Mouse (Mus musculus): ENCODE results near the gene Olfr967.
"Not testable (repeated sequence)": the region's sequence is repeated elsewhere in the genome, so short reads cannot be mapped to it uniquely, and the experiment has no call there.

Gene Olfr967

DNA sequence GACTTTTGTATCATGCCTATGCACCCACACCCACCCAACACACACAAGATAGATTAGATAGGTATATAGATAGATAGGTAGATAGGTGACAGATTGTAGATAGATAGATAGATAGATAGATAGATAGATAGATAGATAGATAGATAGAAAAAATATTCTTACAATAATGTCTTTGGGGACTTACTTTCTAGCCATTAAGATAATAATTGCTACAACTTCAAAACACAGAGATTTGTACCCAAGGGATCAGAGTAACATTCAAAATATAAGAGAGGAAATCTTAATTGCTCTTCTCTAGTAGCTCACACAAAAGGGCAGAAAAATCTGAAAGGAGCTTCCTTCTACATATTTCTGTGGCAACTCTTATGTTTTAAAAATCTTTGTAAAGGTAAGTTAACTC lies at the start of gene Olfr967:
Gene Olfr967 (plus strand): TSS at position 301 of the 400 bp plus-strand sequence.
- no peak for DNase-seq (ENCODE audit: low spot score in 2 of 2)

- not testable (repeated sequence) for DNase-seq (ENCODE audit: low spot score in 2 of 2)
Measured at GRCm38 (mm10) chr9:39701123-39701522, 44.9 kb upstream of the Olfr967 start.

- no peak for DNase-seq (ENCODE audit: low spot score in 2 of 2)
Measured at GRCm38 (mm10) chr9:39707017-39707416, 39.0 kb upstream of the Olfr967 start, which contains the start of gene Olfr149. TSS of gene Olfr149 (minus strand) at chr9:39707117.

- DNase-seq (ENCODE audit: low spot score in 2 of 2), result peak in 1 of 2 experiments; percentile 17
Measured at GRCm38 (mm10) chr9:39708958-39709357, 37.1 kb upstream of the Olfr967 start.

- DNase-seq (ENCODE audit: low spot score in 2 of 2), result no peak
Measured at GRCm38 (mm10) chr9:39711053-39711452, 35.0 kb upstream of the Olfr967 start, which contains the start of gene Olfr965. TSS of gene Olfr965 (plus strand) at chr9:39711353.

DNA sequence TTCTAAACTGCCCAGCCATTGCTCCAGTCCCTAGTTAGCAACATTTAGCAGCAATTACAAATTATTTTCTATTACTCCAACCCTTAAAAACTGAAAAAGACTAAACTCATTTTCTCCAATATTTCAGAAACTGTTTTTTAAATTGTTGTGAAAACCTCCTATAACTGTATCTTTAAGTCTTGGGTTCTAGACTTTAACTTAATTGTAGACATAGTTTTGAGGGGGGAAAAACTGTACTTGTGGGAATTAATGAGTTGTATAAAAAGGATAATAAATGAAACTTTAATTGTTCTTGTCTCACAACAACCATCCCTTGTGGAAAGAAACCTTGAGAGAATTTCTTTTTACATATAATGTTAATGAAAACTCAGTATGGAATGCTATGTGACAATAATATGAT lies 15.4 kb upstream of the Olfr967 start, which contains the start of gene Olfr150:
Gene Olfr150 (plus strand): TSS at position 301 of the 400 bp plus-strand sequence.
- no peak for DNase-seq (ENCODE audit: low spot score in 2 of 2)

GRCm38 (mm10) chr9:39740741-39741140 lies 5.3 kb upstream of the Olfr967 start:
- no peak for DNase-seq (ENCODE audit: low spot score in 2 of 2)

GRCm38 (mm10) chr9:39746428-39746827 lies 379 bp downstream of the Olfr967 start:
- DNase-seq (ENCODE audit: low spot score in 2 of 2), result no peak

DNA sequence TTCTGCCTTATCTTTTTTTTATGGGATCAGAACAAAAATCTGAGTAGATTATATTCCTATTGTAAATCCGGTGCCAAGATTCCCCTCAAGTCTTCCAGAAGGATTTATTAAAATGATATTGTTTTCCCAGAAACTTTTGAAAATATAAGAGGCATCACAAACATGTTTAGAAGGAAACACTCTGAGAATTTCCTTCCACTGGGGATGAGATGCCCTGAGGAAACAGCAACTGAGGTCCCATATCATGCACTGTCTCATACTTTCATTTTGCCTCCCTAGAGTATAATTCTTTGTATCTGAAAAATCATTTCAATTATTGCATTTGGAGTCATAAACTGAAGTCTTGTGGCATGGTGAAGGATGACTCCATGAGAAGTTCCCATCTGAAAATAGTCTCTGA lies 37.1 kb downstream of the Olfr967 start, which contains the start of gene Olfr968:
Gene Olfr968 (minus strand): TSS at position 101 of the 400 bp plus-strand sequence.
- DNase-seq (ENCODE audit: low spot score in 2 of 2), result no peak

GRCm38 (mm10) chr9:39790558-39790957 lies 44.5 kb downstream of the Olfr967 start, which contains the start of gene Olfr969:
TSS of gene Olfr969 (plus strand) at chr9:39790945.
- DNase-seq (ENCODE audit: low spot score in 2 of 2), result no peak

All from right cerebral cortex, postnatal 10 days (tissue).